Comparison of ENCODE assay signal across 12 mouse cellular contexts in the genomic region with DNA sequence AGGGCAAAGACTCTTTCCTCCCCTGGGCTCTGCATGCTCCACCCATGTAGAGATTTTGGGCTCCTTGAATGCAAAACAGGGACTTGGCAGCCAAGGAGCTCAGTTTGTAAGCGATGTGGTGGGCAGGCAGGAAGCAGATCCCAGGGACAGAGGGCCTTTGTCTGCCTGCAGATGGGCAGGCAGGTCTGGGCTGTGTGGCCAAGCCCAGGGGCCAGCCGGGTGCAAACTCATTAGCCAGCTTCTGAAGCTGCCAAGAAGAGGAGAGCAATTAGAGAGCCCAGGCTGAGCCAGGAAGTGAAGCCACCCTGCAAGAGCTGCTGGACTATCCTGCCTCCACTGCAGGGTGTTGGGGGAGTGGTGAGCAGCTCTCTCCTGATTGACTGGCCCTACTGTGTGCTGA. TPM values are rescaled to one million over a fixed set of nuclear protein-coding genes. Genes with fewer than 3 reads are reported as not detected.
A peak's percentile ranks its signal among the peaks of the same experiment; 100 is the strongest.
DNase-seq lines count a peak whose midpoint lies in the region; ATAC-seq lines count a peak whose summit lies in the region.
"Had no signal": no experiment of that assay in that cellular context is flagged by ENCODE, and none has a peak within 500 bp of the region (broad histone marks: within the 10 kb centered on the region; RNA-seq: fewer than 3 reads in every experiment).

No protein-coding gene starts in this region.

- intact Hi-C loops in left cerebral cortex, postnatal 25 days (cut with DNase I), result no loop called here

- peak; percentile 65 for DNase-seq in 3T3-L1 (ENCODE audit: low read depth, low spot score)
- peak; percentile 77 for DNase-seq in cerebellum, adult 9-10 months
- peak; percentile 45 to 53 for DNase-seq in frontal cortex, postnatal 36 days (ENCODE audit: low spot score in 2 of 2)
- DNase-seq in left cerebral cortex, postnatal 25 days (ENCODE audit: low spot score in 2 of 2), result peak; percentile 39 to 66
- DNase-seq in heart, adult 11 months, result no peak
- no peak for DNase-seq in lung, postnatal 36 days
- DNase-seq in thymus, postnatal 4 days, result no peak

- H3K27ac ChIP-seq in kidney, embryonic 15.5 days, result no peak overlapping the region
- H3K27ac ChIP-seq: embryonic facial prominence, embryonic 13.5 days; limb, embryonic 13.5 days had no signal

- H3K9me3 ChIP-seq in kidney, embryonic 15.5 days (replicated peaks), result no peaks in the 10 kb centered on the region
- H3K9me3 ChIP-seq: embryonic facial prominence, embryonic 13.5 days; limb, embryonic 13.5 days had no signal

- H3K36me3 ChIP-seq in kidney, embryonic 15.5 days, result no peaks in the 10 kb centered on the region
- H3K36me3 ChIP-seq: embryonic facial prominence, embryonic 13.5 days; G1E; limb, embryonic 13.5 days had no signal

- no peak for ATAC-seq in kidney, embryonic 15.5 days (replicated peaks; ENCODE audit: low FRiP score)

- 28% methylated on average over 2 of the region's 2 CpGs for WGBS in kidney, embryonic 15.5 days

- 0 out of 2 replicates have a peak, but pooled peaks cover 3% of the 10 kb centered on the region for H3K27me3 ChIP-seq in kidney, embryonic 15.5 days
- H3K27me3 ChIP-seq: embryonic facial prominence, embryonic 13.5 days; limb, embryonic 13.5 days had no signal

- H3K4me3 ChIP-seq in kidney, embryonic 15.5 days (replicated peaks), result no peak overlapping the region
- H3K4me3 ChIP-seq: embryonic facial prominence, embryonic 13.5 days; limb, embryonic 13.5 days had no signal

- H3K9ac ChIP-seq in kidney, embryonic 15.5 days, result no peak overlapping the region
- H3K9ac ChIP-seq: embryonic facial prominence, embryonic 13.5 days; limb, embryonic 13.5 days had no signal

- H3K4me2 ChIP-seq in kidney, embryonic 15.5 days, result no peak overlapping the region
- H3K4me2 ChIP-seq: embryonic facial prominence, embryonic 13.5 days; limb, embryonic 13.5 days had no signal

- 0 out of 2 replicates have a peak, but pooled peaks cover 6% of the 10 kb centered on the region for H3K4me1 ChIP-seq in kidney, embryonic 15.5 days
- H3K4me1 ChIP-seq: embryonic facial prominence, embryonic 13.5 days had no signal

RNA-seq across cellular contexts. Expression of gene Edn2, which starts 28.9 kb away (rescaled TPM):
- total RNA-seq in left cerebral cortex, postnatal 25 days (2021), result not detected
- 0.14 and 0.18 TPM in 2 replicates for polyA plus RNA-seq in kidney, embryonic 15.5 days (2015; fragmentation: Nextera tagmentation; extraction: Ambion mirVana)
- total RNA-seq: G1E; neutrophil, adult 5-6 weeks had no signal
- polyA plus RNA-seq: G1E had no signal

Comparison
In these comparisons a context has a peak if more than half of its experiments do, and no peak if none do; other contexts are left out.
1. DNase-seq: peak in 3T3-L1 (single experiment), cerebellum, adult 9-10 months (single experiment), frontal cortex, postnatal 36 days (2 of 2) and left cerebral cortex, postnatal 25 days (2 of 2); none in heart, adult 11 months (single experiment), lung, postnatal 36 days (single experiment) and thymus, postnatal 4 days (single experiment).